Mouse (Mus musculus) heart, embryonic 11.5 days (tissue): ENCODE measurements around the gene Pigl. TPM values are rescaled to one million over a fixed set of nuclear protein-coding genes. Genes with fewer than 3 reads are reported as not detected.

Experiments
- ATAC-seq: fragments of 200-750 bp; cut with Nextera tagmentation; replicated peaks from 2 replicates; pipeline ENCODE4 v1.8.0; 2017; ENCODE audit warnings: moderate library complexity; ENCODE audit not compliant: insufficient number of reproducible peaks, low FRiP score, low TSS enrichment
- H3K27ac ChIP-seq: fragments of 300-500 bp; sonication (generic); 2 replicates; pipeline ENCODE4 v1.5.1; 2014; ENCODE audit warnings: mild to moderate bottlenecking, low read depth, low read length
- H3K27me3 ChIP-seq: fragments of 300-500 bp; sonication (generic); 2 replicates; pipeline ENCODE4 v1.6.1; 2014; ENCODE audit warnings: mild to moderate bottlenecking, low read length, mixed read lengths; ENCODE audit not compliant: control insufficient read depth, insufficient read depth
- H3K36me3 ChIP-seq: fragments of 300-500 bp; sonication (generic); 2 replicates; pipeline ENCODE4 v1.6.1; 2014; ENCODE audit warnings: mild to moderate bottlenecking, low read length, moderate library complexity, mixed read lengths; ENCODE audit not compliant: control insufficient read depth, insufficient read depth
- H3K4me1 ChIP-seq: fragments of 300-500 bp; sonication (generic); 2 replicates; pipeline ENCODE4 v1.6.1; 2014; ENCODE audit warnings: low read length; ENCODE audit not compliant: control insufficient read depth, insufficient read depth
- H3K4me2 ChIP-seq: fragments of 300-500 bp; sonication (generic); 2 replicates; pipeline ENCODE4 v1.6.1; 2014; ENCODE audit warnings: mild to moderate bottlenecking, moderate library complexity
- H3K4me3 ChIP-seq: fragments of 300-500 bp; sonication (generic); 2 replicates; pipeline ENCODE4 v1.5.1; 2014; ENCODE audit warnings: low read depth, low read length
- H3K9ac ChIP-seq: fragments of 300-500 bp; sonication (generic); 2 replicates; pipeline ENCODE4 v1.6.1; 2014; ENCODE audit warnings: mild to moderate bottlenecking, low read depth, low read length, moderate library complexity
- H3K9me3 ChIP-seq: fragments of 300-500 bp; sonication (generic); replicated peaks from 2 replicates; pipeline ENCODE4 v1.6.1; 2016; ENCODE audit warnings: low read length; ENCODE audit not compliant: control insufficient read depth
- WGBS: fragments of 180-500 bp; shearing (Covaris S2); extraction: QIAGEN DNeasy Blood & Tissue Kit; methylation state at CpG from one replicate; pipeline ENCODE4 v1.1.7; 2014; ENCODE audit not compliant: insufficient replicate concordance; 5-methylcytosine and 5-hydroxymethylcytosine counted together
- polyA plus RNA-seq: library from polyadenylated mRNA; unstranded; fragments of >200 nt; fragmentation: Nextera tagmentation; extraction: Ambion mirVana; gene quantifications from 2 replicates; pipeline ENCODE4 v1.2.1, GENCODE M21; 2014

Gene Pigl
- polyA plus RNA-seq, 1 experiment from 2014 or later: 14.0 TPM

GRCm38 (mm10) chr11:62551226-62552119, 93.2 kb downstream of the Pigl start:
- no peaks in the 10 kb centered on the region for H3K9me3 ChIP-seq
- H3K4me2 ChIP-seq: peak overlapping the region; percentile 84
- peak overlapping the region; percentile 79 for H3K4me3 ChIP-seq
- peak overlapping the region; percentile 86 for H3K9ac ChIP-seq
- H3K4me1 ChIP-seq: peaks cover 17% of the 10 kb centered on the region
- no peaks in the 10 kb centered on the region for H3K27me3 ChIP-seq
- ATAC-seq: peak; percentile 88
- H3K27ac ChIP-seq: peak overlapping the region; percentile 92
- peaks cover 8% of the 10 kb centered on the region; the same call in 1 of the 2 replicates for H3K36me3 ChIP-seq
- WGBS: under 1% methylated on average over 57 of the region's 58 CpGs

- WGBS: 41% methylated on average over 1 of the region's 1 CpGs
- peak overlapping the region; percentile 83 for H3K4me2 ChIP-seq
- peak overlapping the region; percentile 51 for H3K4me3 ChIP-seq
- ATAC-seq: no peak
- peak overlapping the region; percentile 43 for H3K9ac ChIP-seq
- H3K4me1 ChIP-seq: peaks cover 17% of the 10 kb centered on the region
- no peaks in the 10 kb centered on the region for H3K9me3 ChIP-seq
- peaks cover 8% of the 10 kb centered on the region; the same call in 1 of the 2 replicates for H3K36me3 ChIP-seq
- H3K27me3 ChIP-seq: no peaks in the 10 kb centered on the region
- no peak overlapping the region for H3K27ac ChIP-seq
Observed at GRCm38 (mm10) chr11:62553186-62553585, 94.9 kb downstream of the Pigl start.

- Histone ChIP-seq H3K4me2 (peak overlapping the region; percentile 83), H3K27ac (no peak overlapping the region), H3K4me3 (peak overlapping the region; percentile 51), H3K9ac (peak overlapping the region; percentile 43), H3K36me3 (peaks cover 8% of the 10 kb centered on the region; the same call in 1 of the 2 replicates), H3K4me1 (peaks cover 17% of the 10 kb centered on the region), H3K9me3 (no peaks in the 10 kb centered on the region), H3K27me3 (no peaks in the 10 kb centered on the region)
- 82% methylated on average over 5 of the region's 5 CpGs for WGBS
- ATAC-seq: no peak
Observed at GRCm38 (mm10) chr11:62553633-62554032, 95.4 kb downstream of the Pigl start.

GRCm38 (mm10) chr11:62554163-62554855, 96.0 kb downstream of the Pigl start:
- Histone ChIP-seq H3K27me3 (no peaks in the 10 kb centered on the region), H3K4me2 (peak overlapping the region; percentile 83), H3K4me1 (peaks cover 21% of the 10 kb centered on the region), H3K9me3 (no peaks in the 10 kb centered on the region), H3K9ac (no peak overlapping the region), H3K27ac (no peak overlapping the region), H3K4me3 (peak overlapping the region; percentile 51), H3K36me3 (peaks cover 8% of the 10 kb centered on the region; the same call in 1 of the 2 replicates)
- no peak for ATAC-seq
- 77% methylated on average over 5 of the region's 5 CpGs for WGBS

GRCm38 (mm10) chr11:62554934-62555517, 96.8 kb downstream of the Pigl start:
- peaks cover 8% of the 10 kb centered on the region; the same call in 1 of the 2 replicates for H3K36me3 ChIP-seq
- no peak overlapping the region for H3K27ac ChIP-seq
- no peak overlapping the region for H3K9ac ChIP-seq
- no peak for ATAC-seq
- H3K9me3 ChIP-seq: no peaks in the 10 kb centered on the region
- peaks cover 22% of the 10 kb centered on the region for H3K4me1 ChIP-seq
- no peaks in the 10 kb centered on the region for H3K27me3 ChIP-seq
- peak overlapping the region; percentile 83; the same call in 1 of the 2 replicates for H3K4me2 ChIP-seq
- H3K4me3 ChIP-seq: no peak overlapping the region

- Histone ChIP-seq H3K36me3 (peaks cover 8% of the 10 kb centered on the region; the same call in 1 of the 2 replicates), H3K9ac (no peak overlapping the region), H3K4me1 (peaks cover 22% of the 10 kb centered on the region), H3K27ac (no peak overlapping the region), H3K9me3 (no peaks in the 10 kb centered on the region), H3K4me3 (no peak overlapping the region), H3K4me2 (no peak overlapping the region), H3K27me3 (no peaks in the 10 kb centered on the region)
- no peak for ATAC-seq
Observed at GRCm38 (mm10) chr11:62555896-62556412, 97.7 kb downstream of the Pigl start.

- H3K27me3 ChIP-seq: no peaks in the 10 kb centered on the region
- no peak for ATAC-seq
- no peaks in the 10 kb centered on the region for H3K9me3 ChIP-seq
- H3K36me3 ChIP-seq: peaks cover 8% of the 10 kb centered on the region; the same call in 1 of the 2 replicates
- H3K4me3 ChIP-seq: no peak overlapping the region
- H3K9ac ChIP-seq: no peak overlapping the region
- peaks cover 22% of the 10 kb centered on the region for H3K4me1 ChIP-seq
- no peak overlapping the region for H3K27ac ChIP-seq
- H3K4me2 ChIP-seq: no peak overlapping the region
- 57% methylated on average over 5 of the region's 5 CpGs for WGBS
Observed at GRCm38 (mm10) chr11:62557205-62557604, 98.9 kb downstream of the Pigl start.

GRCm38 (mm10) chr11:62558152-62558551, 99.9 kb downstream of the Pigl start:
- H3K9me3 ChIP-seq: no peaks in the 10 kb centered on the region
- 64% methylated on average over 2 of the region's 2 CpGs for WGBS
- no peak overlapping the region for H3K9ac ChIP-seq
- ATAC-seq: no peak
- peaks cover 22% of the 10 kb centered on the region for H3K4me1 ChIP-seq
- H3K4me3 ChIP-seq: no peak overlapping the region
- H3K27ac ChIP-seq: no peak overlapping the region
- H3K27me3 ChIP-seq: no peaks in the 10 kb centered on the region
- H3K4me2 ChIP-seq: no peak overlapping the region
- H3K36me3 ChIP-seq: peaks cover 8% of the 10 kb centered on the region; the same call in 1 of the 2 replicates
